Mouse (Mus musculus) liver, adult 2 months (tissue): ENCODE results near the gene Prkcd. TPM values are rescaled to one million over a fixed set of nuclear protein-coding genes. Genes with fewer than 3 reads are reported as not detected.

ENCODE experiments used
- DNase-seq: peaks from one replicate; pipeline ENCODE4 v3.0.0-alpha.2; 2011; ENCODE audit warnings: low read depth, low spot score; ENCODE audit errors: extremely low read depth
- H3K27ac ChIP-seq: fragments of 200-500 bp; replicated peaks from 2 replicates; pipeline ENCODE4 v1.5.1; 2012; ENCODE audit warnings: low read depth, mild to moderate bottlenecking, control low read depth, inconsistent platforms, low read length; ENCODE audit not compliant: insufficient read depth
- H3K27me3 ChIP-seq: fragments of 200-500 bp; 2 replicates; pipeline ENCODE4 v1.6.1; 2012; ENCODE audit warnings: mild to moderate bottlenecking, moderate library complexity, low read length, inconsistent platforms; ENCODE audit not compliant: control insufficient read depth, insufficient read depth
- H3K36me3 ChIP-seq: fragments of 200-500 bp; 2 replicates; pipeline ENCODE4 v1.6.1; 2012; ENCODE audit warnings: low read length, inconsistent platforms; ENCODE audit not compliant: control insufficient read depth, insufficient read depth
- H3K4me1 ChIP-seq: fragments of 200-500 bp; 2 replicates; pipeline ENCODE4 v1.6.1; 2011; ENCODE audit warnings: low read length; ENCODE audit not compliant: control insufficient read depth, insufficient read depth
- H3K4me3 ChIP-seq: fragments of 200-500 bp; 2 replicates; pipeline ENCODE4 v1.5.1; 2011; ENCODE audit warnings: low read depth, mild to moderate bottlenecking, control low read depth, low read length, moderate library complexity; ENCODE audit not compliant: insufficient read depth
- H3K79me2 ChIP-seq: fragments of 200-500 bp; 2 replicates; pipeline ENCODE4 v1.6.1; 2012; ENCODE audit warnings: inconsistent platforms, mild to moderate bottlenecking, low read length, moderate library complexity; ENCODE audit not compliant: control insufficient read depth, insufficient read depth
- H3K9ac ChIP-seq: fragments of 200-500 bp; 2 replicates; pipeline ENCODE4 v1.6.1; 2012; ENCODE audit warnings: low read depth, mild to moderate bottlenecking, control low read depth, inconsistent platforms, low read length
- CTCF ChIP-seq: fragments of 200-500 bp; IDR thresholded peaks from 2 replicates; pipeline ENCODE4 v1.5.1; 2011; ENCODE audit warnings: low read depth, low read length, control low read depth
- POLR2A ChIP-seq: fragments of 200-500 bp; IDR thresholded peaks from 2 replicates; pipeline ENCODE4 v1.6.1; 2011; ENCODE audit warnings: low read length, control low read depth; ENCODE audit not compliant: insufficient read depth; ENCODE audit errors: extremely low read depth
- WGBS: fragments of 180-500 bp; shearing (Covaris S2); methylation state at CpG from one replicate; pipeline ENCODE4 v1.1.7; 2018; 5-methylcytosine and 5-hydroxymethylcytosine counted together
- polyA plus RNA-seq: library from polyadenylated mRNA; depleted of rRNA; stranded (reverse); fragments of >200 nt; gene quantifications from 2 replicates; pipeline ENCODE4 v1.2.3, GENCODE M21; 2012
- total RNA-seq: library from RNA; depleted of rRNA; stranded (reverse); fragments of >200 nt; gene quantifications from 2 replicates; pipeline ENCODE4 v1.2.3, GENCODE M21; 2014

Prkcd gene
- total and polyA plus RNA-seq, 2 experiments: 7.7 to 14.9 TPM

GRCm38 (mm10) chr14:30666604-30667003, 40.6 kb upstream of the Prkcd start:
- Histone ChIP-seq H3K4me1 (peaks cover 3% of the 10 kb centered on the region; the same call in 1 of the 2 replicates), H3K4me3 (no peak overlapping the region), H3K27ac (no peak overlapping the region), H3K36me3 (peaks cover 36% of the 10 kb centered on the region), H3K27me3 (no peaks in the 10 kb centered on the region), H3K9ac (no peak overlapping the region), H3K79me2 (no peaks in the 10 kb centered on the region)
- TF ChIP-seq POLR2A (no peak), CTCF (no peak)
- DNase-seq: no peak
- WGBS: 82% methylated on average over 4 of the region's 4 CpGs

DNA sequence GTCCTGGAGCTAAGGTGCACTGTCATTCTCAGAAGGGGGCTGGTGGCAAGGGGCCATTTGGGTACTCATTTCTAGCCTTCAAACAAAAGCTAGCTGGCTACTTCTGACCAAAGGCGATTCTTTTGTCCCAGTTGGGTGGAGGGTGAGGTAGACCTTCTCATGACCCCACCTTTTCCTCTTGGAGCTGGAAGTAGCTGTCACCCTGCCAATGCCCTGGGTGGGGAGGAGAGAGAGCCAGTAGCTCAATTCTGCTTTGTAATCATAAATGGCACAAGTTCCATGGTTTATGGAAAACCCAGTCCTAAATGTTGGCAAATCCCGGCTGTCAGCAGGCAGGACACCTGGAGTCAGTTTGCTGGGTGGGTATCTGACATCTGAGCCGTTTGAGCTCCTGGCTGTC, 40.1 kb upstream of the Prkcd start:
- Histone ChIP-seq H3K4me3 (no peak overlapping the region), H3K27ac (no peak overlapping the region), H3K4me1 (peaks cover 1% of the 10 kb centered on the region; the same call in 1 of the 2 replicates), H3K9ac (no peak overlapping the region), H3K36me3 (peaks cover 39% of the 10 kb centered on the region), H3K27me3 (no peaks in the 10 kb centered on the region), H3K79me2 (no peaks in the 10 kb centered on the region)
- WGBS: 77% methylated on average over 3 of the region's 3 CpGs
- no peak for DNase-seq
- TF ChIP-seq CTCF (no peak), POLR2A (no peak)

DNA sequence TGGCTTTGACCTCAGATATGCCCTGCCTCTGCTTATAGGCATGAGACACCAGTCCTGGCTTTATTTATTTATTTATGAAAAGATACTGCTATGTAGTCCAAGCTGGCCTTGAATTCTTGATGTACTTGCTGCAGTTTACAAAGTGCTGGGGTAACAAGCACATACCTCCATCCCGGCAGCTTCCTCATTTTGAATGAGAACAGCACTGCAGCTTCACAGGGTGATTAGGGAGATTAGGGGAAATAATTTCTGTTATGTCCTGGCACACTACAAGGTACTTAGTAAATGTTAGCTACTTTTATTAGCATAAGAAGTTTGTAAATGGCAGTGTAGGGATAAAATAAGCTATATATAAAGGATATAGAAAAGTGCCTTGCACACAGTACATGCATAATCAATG, 29.5 kb upstream of the Prkcd start:
- peaks cover 2% of the 10 kb centered on the region for H3K4me1 ChIP-seq
- H3K79me2 ChIP-seq: no peaks in the 10 kb centered on the region
- H3K4me3 ChIP-seq: no peak overlapping the region
- DNase-seq: no peak
- no peaks in the 10 kb centered on the region; the same call in 1 of the 2 replicates for H3K36me3 ChIP-seq
- no peak overlapping the region for H3K27ac ChIP-seq
- 96% methylated on average over 1 of the region's 1 CpGs for WGBS
- TF ChIP-seq CTCF (no peak), POLR2A (no peak)
- no peaks in the 10 kb centered on the region for H3K27me3 ChIP-seq
- H3K9ac ChIP-seq: no peak overlapping the region

- peak overlapping the region; percentile 67 for H3K27ac ChIP-seq
- H3K36me3 ChIP-seq: no peaks in the 10 kb centered on the region; the same call in 1 of the 2 replicates
- DNase-seq: peak; percentile 45
- peak overlapping the region; percentile 98 for H3K9ac ChIP-seq
- 18% methylated on average over 4 of the region's 4 CpGs for whole genome bisulfite sequencing
- H3K79me2 ChIP-seq: no peaks in the 10 kb centered on the region
- TF ChIP-seq CTCF (no peak), POLR2A (no peak)
- peak overlapping the region; percentile 85 for H3K4me3 ChIP-seq
- H3K27me3 ChIP-seq: no peaks in the 10 kb centered on the region
- peaks cover 2% of the 10 kb centered on the region for H3K4me1 ChIP-seq
These were observed 28.8 kb upstream of the Prkcd start for GRCm38 (mm10) chr14:30654691-30655228.

DNA sequence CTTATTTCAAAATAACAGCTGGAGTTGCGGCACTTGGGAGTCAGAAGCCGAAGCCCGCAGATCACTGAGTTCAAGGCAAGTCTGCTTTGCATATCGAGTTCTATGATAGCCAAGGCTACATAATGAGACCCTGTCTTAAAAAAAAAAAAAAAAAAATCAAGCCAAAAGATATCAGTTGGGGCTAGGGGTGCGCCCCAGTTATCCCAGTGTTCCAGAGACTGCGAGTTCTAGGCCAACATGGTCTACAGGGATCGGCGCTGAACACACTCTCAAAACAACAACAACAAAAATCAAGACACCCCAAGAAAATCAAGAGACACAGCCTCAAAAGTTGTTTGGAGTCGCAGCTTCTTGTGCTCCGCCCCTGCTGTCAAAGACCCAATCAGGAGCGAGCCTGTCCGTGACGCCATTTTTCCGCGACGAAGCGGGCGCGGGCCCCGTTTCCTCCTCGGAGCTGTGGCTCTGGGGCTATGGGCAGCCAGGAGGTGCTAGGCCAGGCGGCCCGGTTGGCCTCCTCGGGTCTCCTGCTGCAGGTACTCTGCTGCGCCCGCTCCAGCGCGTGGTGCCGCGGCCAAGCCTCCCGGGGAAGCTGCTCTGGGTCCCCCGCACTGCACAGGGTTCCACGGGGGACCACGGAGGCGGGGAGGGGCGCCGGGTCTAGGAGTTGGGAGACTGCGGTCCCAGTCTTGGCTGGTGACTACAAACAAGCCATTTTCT, 28.1 kb upstream of the Prkcd start, which contains the start of gene Rft1:
Gene Rft1, plus strand, starts transcription at position 418 of the 717 bp plus-strand sequence.
- H3K9ac ChIP-seq: peak within 1 kb of the TSS; percentile 98
- peaks cover 2% of the 10 kb centered on the region for H3K4me1 ChIP-seq
- WGBS: 3% methylated on average over 38 of the region's 38 CpGs
- H3K79me2 ChIP-seq: no peaks in the 10 kb centered on the region
- H3K27ac ChIP-seq: peak within 1 kb of the TSS; percentile 67
- peak; percentile 79 for DNase-seq
- H3K4me3 ChIP-seq: peak within 1 kb of the TSS; percentile 85
- H3K36me3 ChIP-seq: no peaks in the 10 kb centered on the region; the same call in 1 of the 2 replicates
- TF ChIP-seq CTCF (no peak), POLR2A (peak; percentile 83)
- H3K27me3 ChIP-seq: no peaks in the 10 kb centered on the region

DNA sequence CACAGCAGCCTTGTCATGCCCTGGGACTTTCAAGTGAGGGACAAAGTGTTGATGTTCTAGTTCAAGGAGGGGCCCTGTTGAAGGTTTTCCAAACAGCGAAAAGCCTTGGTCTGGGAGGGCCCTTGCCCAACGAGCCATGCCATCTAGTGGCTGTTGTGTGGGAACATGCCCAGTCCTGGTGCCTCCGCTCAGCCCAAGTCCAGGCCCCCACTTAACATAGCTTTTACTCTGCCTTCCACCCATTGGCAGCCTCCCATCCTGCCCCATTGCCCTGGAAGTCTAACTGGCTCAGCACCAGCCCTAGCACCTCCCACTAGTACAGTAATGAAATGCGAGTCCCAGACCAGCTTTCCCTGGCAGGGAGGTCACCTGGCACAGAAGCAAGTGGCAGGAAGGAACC, 25.0 kb upstream of the Prkcd start:
- peaks cover 2% of the 10 kb centered on the region for H3K4me1 ChIP-seq
- H3K36me3 ChIP-seq: no peaks in the 10 kb centered on the region
- no peaks in the 10 kb centered on the region for H3K27me3 ChIP-seq
- no peak overlapping the region for H3K4me3 ChIP-seq
- peak; percentile 88 for DNase-seq
- no peak overlapping the region for H3K9ac ChIP-seq
- TF ChIP-seq CTCF (peak; percentile 75), POLR2A (no peak)
- no peak overlapping the region for H3K27ac ChIP-seq
- no peaks in the 10 kb centered on the region for H3K79me2 ChIP-seq
- 8% methylated on average over 4 of the region's 4 CpGs for WGBS
